ENCODE assay signal across 30 mouse cellular contexts in the genomic region with DNA sequence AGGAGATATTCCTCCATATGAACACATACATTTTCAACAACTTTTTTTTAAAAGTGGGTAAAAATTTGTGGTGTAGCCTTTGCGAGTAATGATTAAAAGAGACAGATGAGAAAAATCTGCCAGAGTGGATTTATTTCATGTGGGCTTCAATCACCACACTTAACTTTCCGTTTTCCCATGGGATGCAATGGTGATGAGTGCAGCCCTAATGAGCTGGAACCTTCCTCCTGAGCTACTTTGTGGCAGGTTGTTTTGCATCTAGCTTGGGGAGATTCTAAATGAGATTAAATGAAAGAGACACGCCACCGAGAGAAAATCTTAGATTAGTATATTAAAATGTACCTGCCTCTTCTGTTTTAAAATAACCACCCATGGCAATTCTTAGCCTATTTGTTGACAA. TPM values are rescaled to one million over a fixed set of nuclear protein-coding genes. Genes with fewer than 3 reads are reported as not detected.
A peak's percentile ranks its signal among the peaks of the same experiment; 100 is the strongest.
DNase-seq lines count a peak whose midpoint lies in the region; ATAC-seq lines count a peak whose summit lies in the region.
"Had no signal": no experiment of that assay in that cellular context is flagged by ENCODE, and none has a peak within 500 bp of the region (broad histone marks: within the 10 kb centered on the region; RNA-seq: fewer than 3 reads in every experiment).

No protein-coding gene starts in this region.

- peak; percentile 9 for DNase-seq in embryo, embryonic 10 days (ENCODE audit: low spot score)
- DNase-seq in embryo, embryonic 9.5 days (ENCODE audit: extremely low spot score): no peak
- no peak for DNase-seq in midbrain, embryonic 11.5 days (ENCODE audit: low spot score, missing footprints)
- peak; percentile 8 for DNase-seq in mesoderm, embryonic 11.5 days (ENCODE audit: low read depth, low spot score)
- peak; percentile 45 for DNase-seq in retina, embryonic 14.5 days (ENCODE audit: low spot score)
- no peak for DNase-seq in thymus, postnatal 10 days (ENCODE audit: low spot score in 2 of 2)
- DNase-seq: adrenal gland, adult 2 months; adrenal gland, postnatal 36 days; cerebellum, adult 9-10 months; gastrocnemius, postnatal 25 days; heart, adult 11 months; kidney, adult 11 months; kidney, postnatal 14 days had no signal

- H3K27ac ChIP-seq in midbrain, embryonic 12.5 days (replicated peaks): no peak overlapping the region
- no peak overlapping the region for H3K27ac ChIP-seq in midbrain, embryonic 11.5 days (ENCODE audit: low read depth, low read length)
- H3K27ac ChIP-seq in liver, embryonic 12.5 days: no peak overlapping the region
- H3K27ac ChIP-seq: embryonic facial prominence, embryonic 13.5 days; forebrain, embryonic 12.5 days; heart, embryonic 10.5 days; heart, embryonic 15.5 days; hindbrain, embryonic 12.5 days; limb, embryonic 12.5 days; lung, embryonic 15.5 days had no signal

- WGBS in midbrain, embryonic 12.5 days: 77% methylated on average over 4 of the region's 4 CpGs
- WGBS in midbrain, embryonic 11.5 days: 72% methylated on average over 4 of the region's 4 CpGs
- WGBS in liver, embryonic 12.5 days (ENCODE audit: insufficient replicate concordance): 62% methylated on average over 4 of the region's 4 CpGs

- no peaks in the 10 kb centered on the region for H3K27me3 ChIP-seq in midbrain, embryonic 12.5 days
- H3K27me3 ChIP-seq in midbrain, embryonic 11.5 days (ENCODE audit: control insufficient read depth, insufficient read depth, low read length): no peaks in the 10 kb centered on the region
- no peaks in the 10 kb centered on the region for H3K27me3 ChIP-seq in liver, embryonic 12.5 days (replicated peaks)
- H3K27me3 ChIP-seq: CH12.LX; embryonic facial prominence, embryonic 13.5 days; forebrain, embryonic 12.5 days; heart, embryonic 15.5 days; hindbrain, embryonic 12.5 days; limb, embryonic 12.5 days; lung, embryonic 15.5 days had no signal

- H3K36me3 ChIP-seq in midbrain, embryonic 12.5 days: no peaks in the 10 kb centered on the region
- H3K36me3 ChIP-seq in midbrain, embryonic 11.5 days (ENCODE audit: control insufficient read depth, insufficient read depth, low read length): no peaks in the 10 kb centered on the region
- H3K36me3 ChIP-seq in liver, embryonic 12.5 days: no peaks in the 10 kb centered on the region
- H3K36me3 ChIP-seq: embryonic facial prominence, embryonic 13.5 days; forebrain, embryonic 12.5 days; heart, embryonic 10.5 days; heart, embryonic 15.5 days; hindbrain, embryonic 12.5 days; limb, embryonic 12.5 days; lung, embryonic 15.5 days had no signal

- H3K4me2 ChIP-seq in midbrain, embryonic 12.5 days (replicated peaks): no peak overlapping the region
- no peak overlapping the region for H3K4me2 ChIP-seq in midbrain, embryonic 11.5 days
- no peak overlapping the region for H3K4me2 ChIP-seq in liver, embryonic 12.5 days
- H3K4me2 ChIP-seq: embryonic facial prominence, embryonic 13.5 days; forebrain, embryonic 12.5 days; heart, embryonic 15.5 days; hindbrain, embryonic 12.5 days; limb, embryonic 12.5 days; lung, embryonic 15.5 days had no signal

- ATAC-seq in midbrain, embryonic 12.5 days (ENCODE audit: low FRiP score, low read depth): peak; percentile 68; the same call in 1 of the 2 replicates
- no peak for ATAC-seq in midbrain, embryonic 11.5 days (ENCODE audit: low FRiP score)
- no peak for ATAC-seq in liver, embryonic 12.5 days
- ATAC-seq: activated CD4-positive, CD25-positive, alpha-beta regulatory T cell, adult 4 months; inflammation-experienced regulatory T-cells, adult 6 months had no signal

- H3K4me1 ChIP-seq in midbrain, embryonic 12.5 days: no peaks in the 10 kb centered on the region
- no peaks in the 10 kb centered on the region for H3K4me1 ChIP-seq in midbrain, embryonic 11.5 days (ENCODE audit: control insufficient read depth, insufficient read depth, low read length)
- H3K4me1 ChIP-seq in liver, embryonic 12.5 days: no peaks in the 10 kb centered on the region
- H3K4me1 ChIP-seq: embryonic facial prominence, embryonic 13.5 days; forebrain, embryonic 12.5 days; heart, embryonic 10.5 days; heart, embryonic 15.5 days; hindbrain, embryonic 12.5 days; limb, embryonic 12.5 days; lung, embryonic 15.5 days had no signal

- no peaks in the 10 kb centered on the region for H3K9me3 ChIP-seq in midbrain, embryonic 12.5 days
- H3K9me3 ChIP-seq in midbrain, embryonic 11.5 days (ENCODE audit: control insufficient read depth, low read length): no peaks in the 10 kb centered on the region
- no peaks in the 10 kb centered on the region for H3K9me3 ChIP-seq in liver, embryonic 12.5 days (replicated peaks)
- H3K9me3 ChIP-seq: embryonic facial prominence, embryonic 13.5 days; forebrain, embryonic 12.5 days; heart, embryonic 10.5 days; heart, embryonic 15.5 days; hindbrain, embryonic 12.5 days; limb, embryonic 12.5 days; lung, embryonic 15.5 days had no signal

- H3K9ac ChIP-seq in midbrain, embryonic 12.5 days (replicated peaks): no peak overlapping the region
- no peak overlapping the region for H3K9ac ChIP-seq in midbrain, embryonic 11.5 days (ENCODE audit: low read length)
- no peak overlapping the region for H3K9ac ChIP-seq in liver, embryonic 12.5 days
- H3K9ac ChIP-seq: embryonic facial prominence, embryonic 13.5 days; forebrain, embryonic 12.5 days; heart, embryonic 15.5 days; hindbrain, embryonic 12.5 days; limb, embryonic 12.5 days; lung, embryonic 15.5 days had no signal

- no peak overlapping the region for H3K4me3 ChIP-seq in midbrain, embryonic 12.5 days
- no peak overlapping the region for H3K4me3 ChIP-seq in midbrain, embryonic 11.5 days (ENCODE audit: low read depth, low read length)
- no peak overlapping the region for H3K4me3 ChIP-seq in liver, embryonic 12.5 days
- H3K4me3 ChIP-seq: embryonic facial prominence, embryonic 13.5 days; erythroblast, embryonic 14.5 days; forebrain, embryonic 12.5 days; heart, embryonic 10.5 days; heart, embryonic 15.5 days; hindbrain, embryonic 12.5 days; limb, embryonic 12.5 days; lung, embryonic 15.5 days had no signal

RNA-seq across cellular contexts. Expression of a gene that starts 26.3 kb away (rescaled TPM):
- not detected in 2 replicates for polyA plus RNA-seq in midbrain, embryonic 12.5 days (2016; fragmentation: Nextera tagmentation; extraction: Ambion mirVana)
- polyA plus RNA-seq in midbrain, embryonic 11.5 days (2014; fragmentation: Nextera tagmentation; extraction: Ambion mirVana): not detected in 2 replicates
- not detected in 2 replicates for polyA plus RNA-seq in liver, embryonic 12.5 days (2016; fragmentation: Nextera tagmentation; extraction: Ambion mirVana)
- polyA plus RNA-seq: adrenal gland, adult 2 months; C2C12; embryonic facial prominence, embryonic 13.5 days; erythroblast, embryonic 14.5 days; forebrain, embryonic 12.5 days; heart, embryonic 10.5 days; hindbrain, embryonic 12.5 days; kidney, embryonic 14.5 days; limb, embryonic 12.5 days; liver, adult 2 months; liver, embryonic 16.5 days had no signal

Comparison
In these comparisons a context has a peak if more than half of its experiments do, and no peak if none do; other contexts are left out.
1. DNase-seq: peak in embryo, embryonic 10 days (single experiment), mesoderm, embryonic 11.5 days (single experiment) and retina, embryonic 14.5 days (single experiment); none in embryo, embryonic 9.5 days (single experiment), midbrain, embryonic 11.5 days (single experiment) and thymus, postnatal 10 days (0 of 2).